Mouse (Mus musculus): ENCODE measurements around the gene Tm4sf1. TPM values are rescaled to one million over a fixed set of nuclear protein-coding genes. Genes with fewer than 3 reads are reported as not detected.

Tm4sf1 gene
- polyA plus RNA-seq, 1 experiment = 21.4 TPM

DNA sequence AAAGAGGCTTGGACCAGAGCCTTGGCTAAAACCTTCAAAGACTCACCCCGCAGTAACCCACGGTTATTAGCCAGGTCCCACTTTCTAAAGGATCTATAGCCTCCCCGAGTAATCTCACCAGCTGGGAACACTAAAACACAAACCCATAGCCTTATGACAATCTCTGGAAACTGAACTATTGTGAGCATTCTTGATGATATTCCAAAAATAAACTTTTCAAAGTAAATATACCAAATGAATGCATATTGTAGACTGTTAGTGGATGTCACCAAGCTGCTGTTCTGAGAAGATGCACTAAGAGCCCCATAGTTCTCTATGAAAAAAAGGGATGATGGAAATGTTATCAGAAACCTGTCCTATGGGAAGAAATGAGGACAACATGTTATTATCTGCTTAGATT, 25.0 kb downstream of the Tm4sf1 start:
- Histone ChIP-seq H3K27ac (ENCODE audit: control insufficient read depth, insufficient read depth, low read length) (no peak overlapping the region), H3K4me1 (replicated peaks; ENCODE audit: control insufficient read depth, insufficient read depth, low read length) (no peaks in the 10 kb centered on the region), H3K4me3 (ENCODE audit: control insufficient read depth, insufficient read depth, low read length) (no peak overlapping the region), H3K27me3 (ENCODE audit: control insufficient read depth, insufficient read depth, low read length) (no peaks in the 10 kb centered on the region), H3K36me3 (ENCODE audit: control insufficient read depth, insufficient read depth, low read length) (no peaks in the 10 kb centered on the region)
- TF ChIP-seq POLR2A (IDR thresholded peaks at IDR 0.05; ENCODE audit: control insufficient read depth, extremely low read depth, insufficient read depth, low read length, poor library complexity) (no peak), CTCF (IDR thresholded peaks at IDR 0.05; ENCODE audit: borderline replicate concordance, control insufficient read depth, extremely low read depth, insufficient read depth, low read length, poor library complexity) (no peak)
- 89% methylated on average over 3 of the region's 3 CpGs for WGBS
- no peak for DNase-seq

DNA sequence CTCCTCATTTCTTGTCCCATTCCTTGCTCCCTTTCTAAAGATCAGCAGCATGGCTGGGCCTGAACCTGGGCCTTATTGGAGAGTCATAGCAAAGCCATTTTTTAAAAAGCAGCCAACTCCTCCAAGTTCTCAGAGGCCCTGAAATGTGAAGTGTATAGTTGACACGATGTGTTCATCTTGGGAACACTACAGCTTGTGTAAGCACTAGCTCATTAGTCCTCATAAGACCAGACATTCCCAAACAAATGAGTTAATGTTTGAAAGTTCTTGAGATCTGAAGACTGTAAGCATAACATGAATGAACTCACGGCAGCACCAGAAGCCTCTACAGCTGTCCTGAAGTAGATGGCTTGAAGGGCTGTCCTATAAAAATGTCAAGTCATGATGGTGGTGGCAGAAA, 32.8 kb downstream of the Tm4sf1 start:
- DNase-seq = no peak
- no peak overlapping the region for H3K27ac ChIP-seq (ENCODE audit: control insufficient read depth, insufficient read depth, low read length)
- no peaks in the 10 kb centered on the region for H3K4me1 ChIP-seq (replicated peaks; ENCODE audit: control insufficient read depth, insufficient read depth, low read length)
- TF ChIP-seq POLR2A (IDR thresholded peaks at IDR 0.05; ENCODE audit: control insufficient read depth, extremely low read depth, insufficient read depth, low read length, poor library complexity) = no peak
- no peak for TF ChIP-seq CTCF (IDR thresholded peaks at IDR 0.05; ENCODE audit: borderline replicate concordance, control insufficient read depth, extremely low read depth, insufficient read depth, low read length, poor library complexity)
- WGBS = 77% methylated on average over 2 of the region's 2 CpGs
- no peak overlapping the region for H3K4me3 ChIP-seq (ENCODE audit: control insufficient read depth, insufficient read depth, low read length)
- no peaks in the 10 kb centered on the region for H3K27me3 ChIP-seq (ENCODE audit: control insufficient read depth, insufficient read depth, low read length)
- H3K36me3 ChIP-seq (ENCODE audit: control insufficient read depth, insufficient read depth, low read length) = no peaks in the 10 kb centered on the region

DNA sequence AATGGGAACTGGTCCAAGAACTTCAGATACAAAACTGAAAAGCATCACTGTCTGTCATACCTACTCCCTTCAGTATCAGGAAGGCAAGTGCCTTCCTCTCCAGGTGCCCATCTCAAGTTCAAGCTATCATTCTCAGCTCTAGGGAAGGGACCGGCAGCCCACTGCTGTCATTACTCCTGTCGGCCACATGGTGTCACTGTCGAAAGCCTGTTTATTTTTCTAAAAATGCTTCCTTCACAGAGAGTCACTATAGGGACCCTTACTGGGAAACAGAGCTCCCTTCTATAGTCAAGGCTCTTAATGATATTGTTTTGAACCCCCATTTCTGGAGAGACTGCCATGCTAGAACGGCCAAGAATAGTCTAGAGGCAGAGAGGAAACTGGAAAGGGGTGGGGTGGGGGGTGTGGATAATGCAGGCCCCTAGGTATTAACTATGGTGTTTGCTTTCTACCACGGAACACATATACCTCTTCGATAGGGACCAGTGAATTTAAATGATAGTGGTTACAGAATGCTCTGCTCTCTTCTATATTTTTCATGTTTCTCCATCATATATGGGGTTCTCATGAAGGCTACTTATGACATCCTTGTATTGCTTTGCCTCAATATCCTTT, 34.1 kb downstream of the Tm4sf1 start:
- 38% methylated on average over 6 of the region's 6 CpGs for WGBS
- Histone ChIP-seq H3K27ac (ENCODE audit: control insufficient read depth, insufficient read depth, low read length) (no peak overlapping the region), H3K4me1 (replicated peaks; ENCODE audit: control insufficient read depth, insufficient read depth, low read length) (no peaks in the 10 kb centered on the region), H3K4me3 (ENCODE audit: control insufficient read depth, insufficient read depth, low read length) (no peak overlapping the region), H3K36me3 (ENCODE audit: control insufficient read depth, insufficient read depth, low read length) (no peaks in the 10 kb centered on the region), H3K27me3 (ENCODE audit: control insufficient read depth, insufficient read depth, low read length) (no peaks in the 10 kb centered on the region)
- TF ChIP-seq CTCF (IDR thresholded peaks at IDR 0.05; ENCODE audit: borderline replicate concordance, control insufficient read depth, extremely low read depth, insufficient read depth, low read length, poor library complexity) (no peak), POLR2A (IDR thresholded peaks at IDR 0.05; ENCODE audit: control insufficient read depth, extremely low read depth, insufficient read depth, low read length, poor library complexity) (no peak)
- DNase-seq = no peak

DNA sequence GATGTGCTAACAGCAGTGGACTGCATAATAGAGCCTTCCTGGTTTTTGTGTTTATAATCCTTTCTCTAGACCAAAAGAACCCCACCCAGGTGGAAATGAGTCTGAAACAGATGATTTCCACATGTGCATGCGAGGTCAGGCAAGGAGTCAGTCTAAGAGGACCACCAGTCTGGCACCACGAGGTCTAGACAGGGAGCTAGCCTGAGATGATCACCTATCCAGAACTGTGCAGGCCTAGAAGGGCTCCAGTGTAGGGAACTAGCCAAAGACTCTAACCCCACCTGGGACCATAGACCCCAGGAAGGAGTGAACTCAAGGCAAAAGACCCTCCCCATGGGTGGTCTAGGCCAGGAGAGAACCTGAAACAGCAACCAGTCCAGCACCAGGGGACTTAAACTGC, 48.7 kb downstream of the Tm4sf1 start:
- 45% methylated on average over 2 of the region's 2 CpGs for WGBS
- Histone ChIP-seq H3K27ac (ENCODE audit: control insufficient read depth, insufficient read depth, low read length) (no peak overlapping the region), H3K4me3 (ENCODE audit: control insufficient read depth, insufficient read depth, low read length) (no peak overlapping the region), H3K4me1 (replicated peaks; ENCODE audit: control insufficient read depth, insufficient read depth, low read length) (no peaks in the 10 kb centered on the region), H3K36me3 (ENCODE audit: control insufficient read depth, insufficient read depth, low read length) (no peaks in the 10 kb centered on the region), H3K27me3 (ENCODE audit: control insufficient read depth, insufficient read depth, low read length) (no peaks in the 10 kb centered on the region)
- DNase-seq = no peak
- TF ChIP-seq POLR2A (IDR thresholded peaks at IDR 0.05; ENCODE audit: control insufficient read depth, extremely low read depth, insufficient read depth, low read length, poor library complexity) (no peak), CTCF (IDR thresholded peaks at IDR 0.05; ENCODE audit: borderline replicate concordance, control insufficient read depth, extremely low read depth, insufficient read depth, low read length, poor library complexity) (no peak)

DNA sequence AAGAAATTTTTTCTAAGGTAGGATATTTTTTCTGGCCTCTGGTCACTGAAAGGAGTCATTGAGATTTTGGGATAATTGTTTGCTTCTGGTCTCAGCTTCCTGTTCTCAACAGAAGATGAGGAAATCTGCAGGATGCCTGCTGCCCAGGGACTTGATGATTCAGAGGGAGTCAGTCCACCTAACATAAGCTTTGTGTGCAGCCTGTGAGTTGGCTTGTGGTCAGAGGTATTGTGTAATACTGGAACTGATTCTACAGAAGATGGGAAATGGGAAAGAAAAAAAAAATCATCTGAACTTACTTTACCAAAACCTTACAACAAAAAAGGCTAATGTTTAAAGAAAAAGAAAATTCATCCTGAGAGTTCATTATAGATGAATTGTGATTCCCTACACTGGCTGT, 49.2 kb downstream of the Tm4sf1 start:
- TF ChIP-seq CTCF (IDR thresholded peaks at IDR 0.05; ENCODE audit: borderline replicate concordance, control insufficient read depth, extremely low read depth, insufficient read depth, low read length, poor library complexity) = no peak
- TF ChIP-seq POLR2A (IDR thresholded peaks at IDR 0.05; ENCODE audit: control insufficient read depth, extremely low read depth, insufficient read depth, low read length, poor library complexity) = no peak
- Histone ChIP-seq H3K27me3 (ENCODE audit: control insufficient read depth, insufficient read depth, low read length) (no peaks in the 10 kb centered on the region), H3K4me1 (replicated peaks; ENCODE audit: control insufficient read depth, insufficient read depth, low read length) (no peaks in the 10 kb centered on the region), H3K27ac (ENCODE audit: control insufficient read depth, insufficient read depth, low read length) (no peak overlapping the region), H3K4me3 (ENCODE audit: control insufficient read depth, insufficient read depth, low read length) (no peak overlapping the region), H3K36me3 (ENCODE audit: control insufficient read depth, insufficient read depth, low read length) (no peaks in the 10 kb centered on the region)
- no peak for DNase-seq

DNA sequence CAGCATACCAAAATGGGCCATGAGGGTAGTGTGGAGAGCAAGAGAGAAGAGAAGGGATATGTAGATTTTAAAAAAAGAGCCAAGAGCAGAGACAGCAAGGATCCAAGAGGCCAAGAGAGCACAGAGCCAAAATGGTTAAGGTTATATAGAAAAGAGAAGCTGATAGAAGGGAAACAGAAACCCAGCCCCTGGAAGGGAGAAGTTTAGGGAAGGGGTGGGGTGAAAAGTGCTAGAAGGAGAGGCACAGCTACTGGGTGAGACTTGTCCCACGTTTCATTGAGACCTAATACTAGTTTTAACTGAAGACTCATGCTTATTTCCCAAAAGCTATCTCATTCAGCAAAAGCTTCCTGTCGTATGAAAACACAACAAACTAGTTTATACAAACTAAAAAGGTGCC, 56.5 kb downstream of the Tm4sf1 start:
- H3K36me3 ChIP-seq (ENCODE audit: control insufficient read depth, insufficient read depth, low read length) = no peaks in the 10 kb centered on the region
- no peaks in the 10 kb centered on the region for H3K4me1 ChIP-seq (replicated peaks; ENCODE audit: control insufficient read depth, insufficient read depth, low read length)
- 49% methylated on average over 2 of the region's 2 CpGs for WGBS
- DNase-seq = no peak
- no peak for TF ChIP-seq CTCF (IDR thresholded peaks at IDR 0.05; ENCODE audit: borderline replicate concordance, control insufficient read depth, extremely low read depth, insufficient read depth, low read length, poor library complexity)
- no peak for TF ChIP-seq POLR2A (IDR thresholded peaks at IDR 0.05; ENCODE audit: control insufficient read depth, extremely low read depth, insufficient read depth, low read length, poor library complexity)
- no peaks in the 10 kb centered on the region for H3K27me3 ChIP-seq (ENCODE audit: control insufficient read depth, insufficient read depth, low read length)
- no peak overlapping the region for H3K27ac ChIP-seq (ENCODE audit: control insufficient read depth, insufficient read depth, low read length)
- H3K4me3 ChIP-seq (ENCODE audit: control insufficient read depth, insufficient read depth, low read length) = no peak overlapping the region

Other genes starting within 250 kb of the Tm4sf1 start
- gene Tm4sf4, start 123.3 kb upstream of the Tm4sf1 start, polyA plus RNA-seq (2012; rRNA removed) = 0.08 and 0.27 TPM in 2 replicates